Mouse (Mus musculus) C2C12 (cell line): Measurements from ENCODE around the gene Arid3b. TPM values are rescaled to one million over a fixed set of nuclear protein-coding genes. Genes with fewer than 3 reads are reported as not detected.

Source experiments
- H3K27me3 ChIP-seq: one replicate; pipeline ENCODE4 v1.6.1; 2011; ENCODE audit not compliant: control insufficient read depth, insufficient read depth, insufficient read length
- H3K36me3 ChIP-seq: one replicate; pipeline ENCODE4 v1.6.1; 2011; ENCODE audit not compliant: control insufficient read depth, insufficient read depth
- H3K4me3 ChIP-seq: one replicate; pipeline ENCODE4 v1.5.1; 2011; ENCODE audit warnings: mild to moderate bottlenecking, control low read depth; ENCODE audit not compliant: poor library complexity, insufficient read depth, severe bottlenecking
- H3K79me2 ChIP-seq: one replicate; pipeline ENCODE4 v1.6.1; 2011; ENCODE audit not compliant: control insufficient read depth, insufficient read depth
- H3K79me3 ChIP-seq: one replicate; pipeline ENCODE4 v1.6.1; 2011; ENCODE audit warnings: low read depth, control low read depth
- H3ac ChIP-seq: one replicate; pipeline ENCODE3; 2011; ENCODE audit warnings: low read depth; ENCODE audit not compliant: control insufficient read depth, insufficient read length
- CEBPB ChIP-seq: IDR thresholded peaks from one replicate; pipeline ENCODE4 v1.6.1; 2011; ENCODE audit warnings: low read depth, mild to moderate bottlenecking, control low read depth, moderate library complexity
- CTCF ChIP-seq: IDR thresholded peaks from one replicate; pipeline ENCODE4 v1.5.1; 2011; ENCODE audit not compliant: control insufficient read depth, insufficient read depth, insufficient read length
- FOSL1 ChIP-seq: IDR thresholded peaks from one replicate; pipeline ENCODE4 v1.8.0; 2011; ENCODE audit warnings: mild to moderate bottlenecking, low read length; ENCODE audit not compliant: poor library complexity, insufficient read depth, severe bottlenecking
- MAX ChIP-seq: IDR thresholded peaks from one replicate; pipeline ENCODE4 v1.6.1; 2011; ENCODE audit warnings: mild to moderate bottlenecking, control low read depth
- MYOD1 ChIP-seq: IDR thresholded peaks from one replicate; pipeline ENCODE4 v1.6.1; 2011; ENCODE audit warnings: low read depth; ENCODE audit not compliant: control insufficient read depth, insufficient read length
- MYOG ChIP-seq: IDR thresholded peaks from one replicate; pipeline ENCODE4 v1.6.1; 2011; ENCODE audit not compliant: control insufficient read depth, insufficient read length; ENCODE audit errors: extremely low read depth
- USF1 ChIP-seq: IDR thresholded peaks from one replicate; pipeline ENCODE4 v1.6.1; 2011; ENCODE audit warnings: low read depth, mild to moderate bottlenecking, control low read depth, moderate library complexity
- polyA plus RNA-seq: library from polyadenylated mRNA; unstranded; fragments of >200 nt; fragmentation: generic; extraction: Trizol; gene quantifications from one replicate; pipeline ENCODE4 v1.2.1, GENCODE M21; 2012; ENCODE audit warnings: missing spikeins

Gene Arid3b
- polyA plus RNA-seq, 1 experiment: 0.87 TPM

GRCm38 (mm10) chr9:57861951-57862471 lies 25.4 kb upstream of the Arid3b start:
- no peaks in the 10 kb centered on the region for H3K79me3 ChIP-seq
- TF ChIP-seq MYOG (no peak), MYOD1 (no peak), CEBPB (no peak), USF1 (no peak), FOSL1 (no peak), MAX (no peak), CTCF (peak; percentile 27)
- no peak overlapping the region for H3ac ChIP-seq
- H3K4me3 ChIP-seq: no peak overlapping the region
- H3K27me3 ChIP-seq: no peaks in the 10 kb centered on the region
- no peaks in the 10 kb centered on the region for H3K36me3 ChIP-seq
- H3K79me2 ChIP-seq: no peaks in the 10 kb centered on the region

GRCm38 (mm10) chr9:57856456-57856855 lies 19.9 kb upstream of the Arid3b start:
- Histone ChIP-seq H3K79me3 (no peaks in the 10 kb centered on the region), H3K27me3 (no peaks in the 10 kb centered on the region), H3K36me3 (no peaks in the 10 kb centered on the region), H3K79me2 (no peaks in the 10 kb centered on the region), H3ac (no peak overlapping the region), H3K4me3 (no peak overlapping the region)
- TF ChIP-seq CTCF (no peak), MYOD1 (peak; percentile 49)

- H3ac ChIP-seq: no peak overlapping the region
- TF ChIP-seq FOSL1 (no peak), USF1 (no peak), MAX (no peak), CEBPB (no peak), CTCF (no peak), MYOD1 (no peak)
- no peaks in the 10 kb centered on the region for H3K27me3 ChIP-seq
- no peaks in the 10 kb centered on the region for H3K79me3 ChIP-seq
- H3K4me3 ChIP-seq: no peak overlapping the region
- H3K36me3 ChIP-seq: no peaks in the 10 kb centered on the region
- no peaks in the 10 kb centered on the region for H3K79me2 ChIP-seq
Observed at GRCm38 (mm10) chr9:57854280-57854679, 17.7 kb upstream of the Arid3b start.

GRCm38 (mm10) chr9:57839032-57839431 lies 2.4 kb upstream of the Arid3b start:
- Histone ChIP-seq H3K27me3 (peaks cover 5% of the 10 kb centered on the region), H3K36me3 (no peaks in the 10 kb centered on the region), H3K79me2 (no peaks in the 10 kb centered on the region), H3K79me3 (no peaks in the 10 kb centered on the region), H3ac (no peak overlapping the region), H3K4me3 (no peak overlapping the region)
- TF ChIP-seq FOSL1 (no peak), MYOD1 (no peak), CTCF (no peak), MAX (no peak), CEBPB (no peak), MYOG (no peak), USF1 (no peak)

- Histone ChIP-seq H3ac (no peak overlapping the region), H3K27me3 (no peaks in the 10 kb centered on the region), H3K4me3 (peak overlapping the region; percentile 38), H3K79me3 (no peaks in the 10 kb centered on the region), H3K36me3 (no peaks in the 10 kb centered on the region), H3K79me2 (no peaks in the 10 kb centered on the region)
- no peak for TF ChIP-seq MAX
- TF ChIP-seq MYOG: no peak
- TF ChIP-seq USF1: no peak
- no peak for TF ChIP-seq CEBPB
- TF ChIP-seq FOSL1: no peak
- no peak for TF ChIP-seq CTCF
- TF ChIP-seq MYOD1: no peak
Observed at GRCm38 (mm10) chr9:57835841-57836514, 615 bp downstream of the Arid3b start.

- H3K4me3 ChIP-seq: no peak overlapping the region
- TF ChIP-seq MYOD1 (no peak), CEBPB (no peak), CTCF (no peak), FOSL1 (no peak), USF1 (no peak), MAX (no peak), MYOG (no peak)
- no peak overlapping the region for H3ac ChIP-seq
- no peaks in the 10 kb centered on the region for H3K36me3 ChIP-seq
- no peaks in the 10 kb centered on the region for H3K27me3 ChIP-seq
- H3K79me3 ChIP-seq: no peaks in the 10 kb centered on the region
- H3K79me2 ChIP-seq: no peaks in the 10 kb centered on the region
Observed at GRCm38 (mm10) chr9:57834629-57835417, 1.8 kb downstream of the Arid3b start.
